Mouse (Mus musculus) hindbrain, embryonic 11.5 days (tissue): Measurements from ENCODE around the gene Lrp8. TPM values are rescaled to one million over a fixed set of nuclear protein-coding genes. Genes with fewer than 3 reads are reported as not detected.

Experiments
- ATAC-seq: fragments of 200-750 bp; cut with Nextera tagmentation; 2 replicates; pipeline ENCODE4 v1.8.0; 2017; ENCODE audit warnings: mild to moderate bottlenecking, moderate TSS enrichment, moderate library complexity; ENCODE audit not compliant: low FRiP score
- DNase-seq: peaks from one replicate; pipeline ENCODE4 v3.0.0-alpha.2; 2015; ENCODE audit warnings: low spot score
- H3K27ac ChIP-seq: fragments of 300-500 bp; sonication (generic); 2 replicates; pipeline ENCODE4 v1.5.1; 2014; ENCODE audit warnings: mild to moderate bottlenecking, low read depth, low read length
- H3K27me3 ChIP-seq: fragments of 300-500 bp; sonication (generic); 2 replicates; pipeline ENCODE4 v1.6.1; 2014; ENCODE audit warnings: mild to moderate bottlenecking, low read length, moderate library complexity, mixed read lengths; ENCODE audit not compliant: control insufficient read depth, insufficient read depth
- H3K36me3 ChIP-seq: fragments of 300-500 bp; sonication (generic); 2 replicates; pipeline ENCODE4 v1.6.1; 2014; ENCODE audit warnings: mild to moderate bottlenecking, low read length, moderate library complexity, mixed read lengths; ENCODE audit not compliant: control insufficient read depth, insufficient read depth
- H3K4me1 ChIP-seq: fragments of 300-500 bp; sonication (generic); replicated peaks from 2 replicates; pipeline ENCODE4 v1.6.1; 2014; ENCODE audit warnings: low read length, mixed read lengths; ENCODE audit not compliant: control insufficient read depth, insufficient read depth
- H3K4me2 ChIP-seq: fragments of 300-500 bp; sonication (generic); replicated peaks from 2 replicates; pipeline ENCODE4 v1.6.1; 2014; ENCODE audit warnings: mild to moderate bottlenecking, low read depth, low read length
- H3K4me3 ChIP-seq: fragments of 300-500 bp; sonication (generic); 2 replicates; pipeline ENCODE4 v1.5.1; 2014; ENCODE audit warnings: low read depth, low read length
- H3K9ac ChIP-seq: fragments of 300-500 bp; sonication (generic); 2 replicates; pipeline ENCODE4 v1.6.1; 2014; ENCODE audit warnings: low read depth, low read length
- H3K9me3 ChIP-seq: fragments of 300-500 bp; sonication (generic); 2 replicates; pipeline ENCODE4 v1.6.1; 2016; ENCODE audit warnings: low read length; ENCODE audit not compliant: control insufficient read depth
- WGBS: fragments of 180-500 bp; shearing (Covaris S2); extraction: QIAGEN DNeasy Blood & Tissue Kit; methylation state at CpG from one replicate; pipeline ENCODE4 v1.1.7; 2014; 5-methylcytosine and 5-hydroxymethylcytosine counted together
- polyA plus RNA-seq: library from polyadenylated mRNA; unstranded; fragments of >200 nt; fragmentation: Nextera tagmentation; extraction: Ambion mirVana; gene quantifications from 2 replicates; pipeline ENCODE4 v1.2.1, GENCODE M21; 2014

Gene Lrp8
- polyA plus RNA-seq, 1 experiment from 2014 or later, result 24.9 TPM

DNA sequence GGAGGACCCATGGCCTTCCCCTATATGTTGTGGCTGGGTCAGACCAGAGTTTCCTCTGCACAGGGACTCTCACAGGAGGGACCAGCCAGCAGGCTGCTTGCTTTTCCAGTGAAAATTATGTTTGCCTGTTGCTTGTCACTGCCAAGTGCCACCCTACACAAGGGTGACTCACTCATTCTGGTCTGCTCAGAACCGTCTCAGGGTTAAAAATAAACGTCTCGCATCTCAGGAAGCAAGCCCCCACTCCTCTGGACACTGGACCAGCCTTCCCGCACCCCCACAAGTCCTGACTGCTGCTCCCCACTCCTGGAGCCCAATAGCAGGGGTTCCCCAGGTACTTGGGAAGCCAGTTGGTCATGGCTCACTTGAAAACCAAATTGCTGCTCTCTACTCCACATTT lies 14.4 kb downstream of the Lrp8 start:
- ATAC-seq (no peak), DNase-seq (no peak)
- Histone ChIP-seq H3K4me3 (no peak overlapping the region), H3K4me1 (0 out of 2 replicates have a peak, but pooled peaks cover 4% of the 10 kb centered on the region), H3K9ac (no peak overlapping the region), H3K36me3 (no peaks in the 10 kb centered on the region; the same call in 1 of the 2 replicates), H3K4me2 (no peak overlapping the region), H3K27ac (no peak overlapping the region), H3K27me3 (no peaks in the 10 kb centered on the region), H3K9me3 (no peaks in the 10 kb centered on the region)
- 89% methylated on average over 4 of the region's 4 CpGs for WGBS

DNA sequence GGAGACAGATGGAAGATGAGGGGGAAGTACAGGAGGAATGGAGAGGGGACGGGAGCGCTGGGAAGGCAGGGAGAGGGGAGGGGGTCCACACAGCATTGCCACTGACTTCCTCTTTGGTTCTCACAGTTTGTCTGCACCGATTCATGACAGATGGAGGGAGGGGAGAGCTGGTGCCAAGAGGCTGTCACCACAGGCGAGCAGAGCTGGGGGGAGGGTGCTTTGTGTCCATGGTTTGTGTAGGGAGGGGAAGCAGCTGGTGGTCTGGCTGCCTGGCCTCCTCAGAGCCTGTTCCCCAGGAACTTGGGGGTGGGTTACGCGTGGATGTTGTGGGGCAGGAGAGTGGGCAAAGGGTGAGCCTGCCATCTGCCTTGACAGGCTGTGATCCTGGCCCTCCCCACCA lies 15.4 kb downstream of the Lrp8 start:
- H3K36me3 ChIP-seq, result no peaks in the 10 kb centered on the region; the same call in 1 of the 2 replicates
- H3K9me3 ChIP-seq, result no peaks in the 10 kb centered on the region
- DNase-seq (no peak), ATAC-seq (peak; percentile 45)
- no peak overlapping the region for H3K9ac ChIP-seq
- H3K4me1 ChIP-seq, result peaks cover 4% of the 10 kb centered on the region; the same call in 1 of the 2 replicates
- H3K27ac ChIP-seq, result no peak overlapping the region
- 44% methylated on average over 6 of the region's 6 CpGs for WGBS
- no peaks in the 10 kb centered on the region for H3K27me3 ChIP-seq
- no peak overlapping the region for H3K4me2 ChIP-seq
- no peak overlapping the region for H3K4me3 ChIP-seq

DNA sequence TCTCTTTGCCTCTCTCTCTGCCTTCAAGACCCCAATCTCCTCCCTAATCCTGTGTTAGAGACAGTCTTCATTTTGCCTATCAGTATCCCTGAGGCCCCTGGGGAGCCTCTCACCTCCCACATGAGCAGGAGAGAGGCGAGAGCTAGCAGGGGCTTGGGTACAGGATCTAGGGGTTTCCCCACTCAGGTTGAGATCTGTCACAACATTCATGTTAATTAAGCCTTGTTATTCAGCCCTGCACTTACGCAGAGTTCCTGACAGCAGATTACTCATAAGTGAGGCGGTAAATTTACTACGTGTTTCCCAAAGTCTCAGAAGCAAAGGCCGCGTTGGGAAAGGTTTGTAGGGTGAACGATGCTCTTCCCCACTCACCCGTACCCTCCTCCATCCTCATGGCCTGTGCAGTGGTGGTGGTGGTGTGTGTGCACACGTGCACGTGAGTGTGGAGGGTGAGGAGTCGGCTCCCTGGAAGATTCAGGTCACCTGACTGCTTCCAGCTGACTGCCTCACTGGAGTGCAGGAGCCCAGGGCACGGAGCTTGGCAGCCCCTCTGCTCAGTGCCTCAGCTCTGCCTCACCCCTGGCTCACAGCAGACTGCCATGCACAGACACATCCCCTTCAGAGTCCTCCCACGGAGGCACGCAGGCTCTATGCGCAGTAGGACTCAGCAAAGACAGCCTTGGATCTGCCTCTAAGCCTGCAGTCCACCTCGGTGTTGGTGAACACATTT lies 18.1 kb downstream of the Lrp8 start:
- WGBS, result 79% methylated on average over 16 of the region's 16 CpGs
- no peak for ATAC-seq
- H3K27ac ChIP-seq, result 0 out of 2 replicates have a peak overlapping the region, but pooled peaks have one; percentile 11
- DNase-seq, result no peak
- H3K4me3 ChIP-seq, result no peak overlapping the region
- no peaks in the 10 kb centered on the region for H3K27me3 ChIP-seq
- H3K4me1 ChIP-seq, result peaks cover 14% of the 10 kb centered on the region; the same call in 1 of the 2 replicates
- no peaks in the 10 kb centered on the region for H3K9me3 ChIP-seq
- no peak overlapping the region for H3K9ac ChIP-seq
- H3K36me3 ChIP-seq, result no peaks in the 10 kb centered on the region; the same call in 1 of the 2 replicates
- H3K4me2 ChIP-seq, result no peak overlapping the region

DNA sequence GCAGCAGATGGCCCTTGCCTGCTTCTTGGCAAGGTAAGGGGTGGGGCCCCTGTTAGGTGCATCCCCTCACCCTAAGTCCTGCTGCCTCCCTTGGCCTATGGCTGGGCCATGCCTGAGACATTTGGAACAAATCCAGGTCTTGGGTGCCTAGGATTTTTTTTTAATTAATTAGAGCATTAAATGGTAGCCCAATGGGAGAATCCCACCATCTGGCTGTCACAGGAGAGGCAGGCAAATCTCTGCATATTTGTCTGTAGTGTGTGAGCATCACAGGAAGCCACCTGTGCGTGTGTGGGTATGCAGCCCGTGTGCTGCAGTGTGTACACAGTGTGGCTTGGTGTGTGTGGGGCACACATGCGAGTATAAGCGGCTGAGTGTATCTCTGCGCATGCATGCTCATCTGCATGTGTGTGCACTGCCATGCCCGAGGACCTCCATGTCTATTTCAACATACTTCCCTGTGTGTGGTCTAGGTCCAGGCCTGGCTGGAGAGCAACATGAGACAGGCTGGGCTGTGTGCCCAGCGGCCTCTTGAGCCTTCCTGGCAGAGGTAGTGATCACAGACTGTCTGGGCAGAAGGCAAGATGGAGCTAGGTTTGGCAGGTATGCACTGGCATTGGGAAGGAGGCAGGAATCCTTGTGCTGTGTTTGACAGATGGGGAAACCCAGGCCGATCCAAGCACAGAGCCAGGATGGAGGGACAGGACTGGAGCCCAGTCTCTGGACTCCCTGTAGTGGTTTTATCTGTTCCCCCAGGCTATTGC lies 19.0 kb downstream of the Lrp8 start:
- DNase-seq (no peak), ATAC-seq (no peak)
- H3K4me2 ChIP-seq, result no peak overlapping the region
- H3K9me3 ChIP-seq, result no peaks in the 10 kb centered on the region
- no peak overlapping the region for H3K4me3 ChIP-seq
- 90% methylated on average over 8 of the region's 8 CpGs for WGBS
- H3K36me3 ChIP-seq, result no peaks in the 10 kb centered on the region; the same call in 1 of the 2 replicates
- H3K27ac ChIP-seq, result no peak overlapping the region
- peaks cover 14% of the 10 kb centered on the region for H3K4me1 ChIP-seq
- no peaks in the 10 kb centered on the region for H3K27me3 ChIP-seq
- no peak overlapping the region for H3K9ac ChIP-seq

DNA sequence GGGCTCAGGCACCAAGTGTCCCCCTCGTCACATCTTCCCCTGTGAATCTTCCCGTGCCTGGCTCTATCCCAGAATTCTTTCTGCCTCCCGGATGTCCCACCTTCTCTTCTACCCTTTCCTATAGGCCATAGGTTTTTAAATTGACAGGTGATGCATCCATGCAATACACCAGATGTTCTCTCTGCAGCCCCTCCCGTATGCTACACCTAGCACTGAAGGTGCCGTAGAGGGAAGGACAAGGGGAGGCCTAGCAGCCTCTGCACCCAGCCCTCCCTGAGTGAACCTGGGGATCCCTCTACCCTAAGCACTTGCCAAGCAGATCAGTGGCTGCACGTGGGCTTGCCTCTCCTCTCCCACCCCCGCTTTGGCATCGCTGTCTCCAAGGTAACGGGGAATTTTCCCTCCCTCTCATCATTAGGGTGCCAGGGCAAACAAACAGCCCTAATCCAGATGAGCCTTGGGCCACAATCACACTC lies 20.9 kb downstream of the Lrp8 start:
- Histone ChIP-seq H3K4me2 (no peak overlapping the region), H3K27me3 (no peaks in the 10 kb centered on the region), H3K36me3 (no peaks in the 10 kb centered on the region; the same call in 1 of the 2 replicates), H3K4me1 (peaks cover 16% of the 10 kb centered on the region), H3K27ac (0 out of 2 replicates have a peak overlapping the region, but pooled peaks have one; percentile 31), H3K9me3 (no peaks in the 10 kb centered on the region), H3K4me3 (no peak overlapping the region), H3K9ac (no peak overlapping the region)
- DNase-seq, result no peak
- WGBS, result 35% methylated on average over 9 of the region's 9 CpGs
- ATAC-seq, result peak; percentile 43

DNA sequence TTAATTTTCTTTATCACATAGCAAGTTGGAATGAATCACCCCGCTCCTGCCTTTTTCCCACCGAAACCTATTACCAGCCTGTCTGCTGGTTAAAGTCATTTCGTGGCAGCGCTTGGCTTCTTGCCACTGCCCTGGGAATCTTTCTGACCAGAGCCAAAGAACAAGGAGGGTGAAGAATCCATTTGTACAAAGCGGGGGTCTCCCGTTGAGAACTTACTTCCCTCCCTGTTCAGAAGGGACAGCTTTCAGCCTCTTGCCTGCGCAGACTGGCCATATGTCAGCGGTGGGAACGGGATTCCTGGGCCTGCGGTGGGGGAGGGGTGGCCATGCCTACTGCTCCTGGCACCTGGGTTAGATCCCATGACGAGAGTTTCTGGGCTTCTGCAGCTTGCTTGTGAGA lies 21.4 kb downstream of the Lrp8 start:
- no peaks in the 10 kb centered on the region for H3K9me3 ChIP-seq
- no peaks in the 10 kb centered on the region; the same call in 1 of the 2 replicates for H3K36me3 ChIP-seq
- no peaks in the 10 kb centered on the region for H3K27me3 ChIP-seq
- no peak overlapping the region for H3K4me2 ChIP-seq
- no peak overlapping the region for H3K4me3 ChIP-seq
- peaks cover 18% of the 10 kb centered on the region for H3K4me1 ChIP-seq
- DNase-seq (no peak), ATAC-seq (no peak)
- 0 out of 2 replicates have a peak overlapping the region, but pooled peaks have one; percentile 31 for H3K27ac ChIP-seq
- WGBS, result 33% methylated on average over 11 of the region's 11 CpGs
- no peak overlapping the region for H3K9ac ChIP-seq

DNA sequence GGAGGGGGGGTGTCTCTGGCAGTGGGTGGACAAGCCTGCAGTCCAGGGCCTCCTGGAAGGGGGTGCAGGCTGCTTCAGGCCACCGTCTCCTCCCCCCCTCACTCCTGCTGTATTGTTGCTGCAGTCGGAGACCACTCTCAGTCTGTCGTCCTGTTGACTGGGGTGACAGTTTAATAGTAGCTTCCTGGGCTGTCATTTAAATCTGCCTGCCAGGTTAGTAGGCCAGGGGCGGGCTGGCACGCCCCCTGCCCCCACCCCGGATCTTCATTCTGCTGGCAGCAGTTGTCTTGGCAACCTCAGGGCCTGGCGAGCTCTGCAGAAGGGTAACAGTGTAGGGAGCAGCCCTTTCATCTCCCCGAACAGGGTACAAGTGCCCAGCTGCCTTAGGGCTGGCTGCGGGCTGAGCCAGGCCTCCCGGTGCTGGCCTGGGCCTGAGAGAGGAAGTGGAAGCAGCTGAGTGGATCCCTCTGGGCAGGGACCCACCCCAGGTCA lies 26.7 kb downstream of the Lrp8 start:
- Histone ChIP-seq H3K36me3 (no peaks in the 10 kb centered on the region), H3K9me3 (no peaks in the 10 kb centered on the region), H3K4me1 (peaks cover 38% of the 10 kb centered on the region), H3K27ac (peak overlapping the region; percentile 63), H3K27me3 (no peaks in the 10 kb centered on the region), H3K4me2 (no peak overlapping the region), H3K4me3 (no peak overlapping the region), H3K9ac (peak overlapping the region; percentile 31; the same call in 1 of the 2 replicates)
- ATAC-seq (peak; percentile 65), DNase-seq (peak; percentile 63)
- WGBS, result 16% methylated on average over 10 of the region's 10 CpGs

DNA sequence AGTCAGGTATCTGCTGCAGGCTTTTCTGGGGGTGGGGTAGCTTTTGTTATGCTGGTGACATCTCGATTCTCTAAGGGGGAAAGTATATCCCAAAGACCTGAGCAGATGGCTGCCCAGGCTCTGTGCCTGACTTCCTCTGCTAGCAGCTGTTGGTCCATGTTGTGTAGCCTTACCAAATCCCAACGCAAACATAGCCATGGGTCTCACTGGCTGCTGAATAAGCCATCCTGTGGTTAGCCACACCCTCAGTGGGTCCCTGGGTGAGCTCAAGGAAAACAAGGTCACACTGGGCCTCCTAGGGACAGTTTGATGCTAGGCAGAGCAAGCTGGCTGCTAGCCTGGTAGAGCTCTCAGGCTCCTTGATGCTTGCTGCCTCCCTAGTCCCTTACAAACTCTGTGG lies 27.6 kb downstream of the Lrp8 start:
- Histone ChIP-seq H3K4me2 (no peak overlapping the region), H3K9me3 (no peaks in the 10 kb centered on the region), H3K4me1 (peaks cover 41% of the 10 kb centered on the region), H3K36me3 (no peaks in the 10 kb centered on the region), H3K9ac (0 out of 2 replicates have a peak overlapping the region, but pooled peaks have one; percentile 15), H3K4me3 (no peak overlapping the region), H3K27ac (peak overlapping the region; percentile 63), H3K27me3 (no peaks in the 10 kb centered on the region)
- ATAC-seq (no peak), DNase-seq (no peak)
- WGBS, result 21% methylated on average over 2 of the region's 2 CpGs
